Mouse (Mus musculus) thymus, adult 2 months (tissue): ENCODE results near the gene Gm5460. TPM values are rescaled to one million over a fixed set of nuclear protein-coding genes. Genes with fewer than 3 reads are reported as not detected.

Experiments
- DNase-seq: peaks from one replicate; pipeline ENCODE4 v3.0.0; 2021
- H3K27ac ChIP-seq: fragments of 200-500 bp; 2 replicates; pipeline ENCODE4 v1.5.1; 2012; ENCODE audit warnings: low read length, control low read depth; ENCODE audit not compliant: control insufficient read depth, insufficient read depth
- H3K27me3 ChIP-seq: fragments of 200-500 bp; 2 replicates; pipeline ENCODE4 v1.6.1; 2012; ENCODE audit warnings: mild to moderate bottlenecking, low read length, moderate library complexity, mixed read lengths; ENCODE audit not compliant: control insufficient read depth, insufficient read depth
- H3K36me3 ChIP-seq: fragments of 200-500 bp; 2 replicates; pipeline ENCODE4 v1.6.1; 2012; ENCODE audit warnings: mild to moderate bottlenecking, low read length, moderate library complexity; ENCODE audit not compliant: control insufficient read depth, insufficient read depth
- H3K4me1 ChIP-seq: fragments of 200-500 bp; replicated peaks from 2 replicates; pipeline ENCODE4 v1.6.1; 2012; ENCODE audit warnings: low read length; ENCODE audit not compliant: control insufficient read depth, insufficient read depth
- H3K4me3 ChIP-seq: fragments of 200-500 bp; 2 replicates; pipeline ENCODE4 v1.5.1; 2012; ENCODE audit warnings: mild to moderate bottlenecking, low read length, control low read depth, moderate library complexity; ENCODE audit not compliant: control insufficient read depth, insufficient read depth
- CTCF ChIP-seq: fragments of 200-500 bp; IDR thresholded peaks from 2 replicates; pipeline ENCODE4 v1.5.1; 2012; ENCODE audit warnings: mild to moderate bottlenecking, control low read depth, low read length, moderate library complexity, borderline replicate concordance; ENCODE audit not compliant: control insufficient read depth, poor library complexity, insufficient read depth; ENCODE audit errors: extremely low read depth
- POLR2A ChIP-seq: fragments of 200-500 bp; IDR thresholded peaks from 2 replicates; pipeline ENCODE4 v1.6.1; 2012; ENCODE audit warnings: mild to moderate bottlenecking, low read length, control low read depth, moderate library complexity; ENCODE audit not compliant: control insufficient read depth, poor library complexity, insufficient read depth; ENCODE audit errors: extremely low read depth
- WGBS: fragments of 180-500 bp; shearing (Covaris S2); methylation state at CpG from one replicate; pipeline ENCODE4 v1.1.7; 2018; 5-methylcytosine and 5-hydroxymethylcytosine counted together
- polyA plus RNA-seq: library from polyadenylated mRNA; depleted of rRNA; stranded (reverse); fragments of >200 nt; gene quantifications from 2 replicates; pipeline ENCODE4 v1.2.3, GENCODE M21; 2012

Gene Gm5460
- polyA plus RNA-seq, 1 experiment = 0.07 TPM

GRCm38 (mm10) chr14:33993051-33993450 is 23.5 kb upstream of the Gm5460 start:
- no peaks in the 10 kb centered on the region; the same call in 1 of the 2 replicates for H3K4me1 ChIP-seq
- WGBS = 91% methylated on average over 9 of the region's 9 CpGs
- DNase-seq = no peak

GRCm38 (mm10) chr14:33993521-33994289 is 22.9 kb upstream of the Gm5460 start:
- WGBS = 86% methylated on average over 6 of the region's 6 CpGs
- H3K27me3 ChIP-seq = no peaks in the 10 kb centered on the region
- no peak for DNase-seq
- TF ChIP-seq POLR2A (no peak), CTCF (no peak)
- no peaks in the 10 kb centered on the region; the same call in 1 of the 2 replicates for H3K4me1 ChIP-seq
- no peak overlapping the region for H3K4me3 ChIP-seq
- H3K36me3 ChIP-seq = no peaks in the 10 kb centered on the region
- no peak overlapping the region for H3K27ac ChIP-seq

More at GRCm38 (mm10) chr14:33993051-33993450, 23.5 kb upstream of the Gm5460 start:
- H3K4me3 ChIP-seq = no peak overlapping the region
- H3K36me3 ChIP-seq = no peaks in the 10 kb centered on the region
- TF ChIP-seq CTCF (no peak), POLR2A (no peak)
- no peaks in the 10 kb centered on the region for H3K27me3 ChIP-seq
- H3K27ac ChIP-seq = no peak overlapping the region

GRCm38 (mm10) chr14:33997427-33997826 is 19.1 kb upstream of the Gm5460 start:
- Histone ChIP-seq H3K27ac (no peak overlapping the region), H3K4me1 (no peaks in the 10 kb centered on the region; the same call in 1 of the 2 replicates), H3K36me3 (no peaks in the 10 kb centered on the region), H3K4me3 (no peak overlapping the region), H3K27me3 (no peaks in the 10 kb centered on the region)
- no peak for TF ChIP-seq POLR2A
- TF ChIP-seq CTCF = no peak
- DNase-seq = no peak
- 72% methylated on average over 6 of the region's 6 CpGs for WGBS

GRCm38 (mm10) chr14:34000076-34000475 is 16.5 kb upstream of the Gm5460 start:
- TF ChIP-seq POLR2A (no peak), CTCF (no peak)
- H3K27ac ChIP-seq = no peak overlapping the region
- no peak for DNase-seq
- H3K4me1 ChIP-seq = no peaks in the 10 kb centered on the region
- no peak overlapping the region for H3K4me3 ChIP-seq
- no peaks in the 10 kb centered on the region for H3K27me3 ChIP-seq
- no peaks in the 10 kb centered on the region for H3K36me3 ChIP-seq

GRCm38 (mm10) chr14:34001445-34001844 is 15.1 kb upstream of the Gm5460 start:
- H3K27ac ChIP-seq = no peak overlapping the region
- DNase-seq = no peak
- no peaks in the 10 kb centered on the region for H3K27me3 ChIP-seq
- no peaks in the 10 kb centered on the region for H3K36me3 ChIP-seq
- no peaks in the 10 kb centered on the region for H3K4me1 ChIP-seq
- no peak for TF ChIP-seq CTCF
- TF ChIP-seq POLR2A = no peak
- no peak overlapping the region for H3K4me3 ChIP-seq

GRCm38 (mm10) chr14:34002358-34002757 is 14.2 kb upstream of the Gm5460 start:
- no peak for DNase-seq
- H3K4me1 ChIP-seq = no peaks in the 10 kb centered on the region
- H3K36me3 ChIP-seq = no peaks in the 10 kb centered on the region
- TF ChIP-seq CTCF = no peak
- TF ChIP-seq POLR2A = no peak
- no peak overlapping the region for H3K27ac ChIP-seq
- 78% methylated on average over 5 of the region's 5 CpGs for WGBS
- H3K4me3 ChIP-seq = no peak overlapping the region
- no peaks in the 10 kb centered on the region for H3K27me3 ChIP-seq

GRCm38 (mm10) chr14:34015063-34015462 is 1.5 kb upstream of the Gm5460 start, which contains the start of gene Gm30083:
Gene Gm30083, minus strand, starts transcription at chr14:34015182.
- 92% methylated on average over 3 of the region's 3 CpGs for WGBS
- no peak for TF ChIP-seq CTCF
- no peak for TF ChIP-seq POLR2A
- no peaks in the 10 kb centered on the region for H3K36me3 ChIP-seq
- no peaks in the 10 kb centered on the region for H3K4me1 ChIP-seq
- no peak within 1 kb of the TSS for H3K4me3 ChIP-seq
- DNase-seq = no peak
- H3K27ac ChIP-seq = no peak within 1 kb of the TSS
- no peaks in the 10 kb centered on the region for H3K27me3 ChIP-seq
